Comparison of ENCODE assay signal across 8 mouse cellular contexts in the genomic region with DNA sequence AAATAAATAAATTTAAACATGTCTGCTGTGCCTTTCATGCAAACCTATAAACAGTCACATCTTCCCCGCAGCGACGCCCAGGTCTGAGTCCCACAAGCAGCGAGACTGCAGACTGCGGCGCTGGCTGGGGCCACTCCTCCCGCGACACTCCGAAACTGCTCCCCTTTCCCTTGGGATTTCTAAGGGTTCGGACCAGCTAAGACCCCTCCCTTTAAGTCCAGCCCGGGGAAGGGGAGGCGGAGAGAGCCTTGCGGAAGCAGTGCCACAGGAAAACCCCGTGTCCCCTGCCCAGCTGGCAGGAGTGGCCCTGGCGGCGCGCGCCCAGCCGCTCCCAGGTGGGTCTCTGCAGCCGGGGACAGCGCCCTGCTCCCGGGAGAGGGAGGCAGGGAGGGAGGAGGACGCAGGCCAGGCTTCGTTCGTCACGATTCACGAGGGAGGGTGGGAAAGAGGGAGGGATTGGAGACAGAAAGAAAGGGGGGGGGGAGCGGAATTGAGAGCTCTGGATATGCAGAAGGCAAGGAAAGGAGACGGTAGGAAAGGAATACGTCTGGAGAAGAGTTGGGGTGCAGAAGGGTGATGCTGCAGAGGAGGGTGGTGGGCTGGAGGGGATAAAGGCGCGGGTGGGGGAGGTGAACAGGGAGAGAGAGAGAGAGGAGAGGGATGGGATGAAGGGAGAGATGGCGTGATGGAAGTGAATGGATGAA. TPM values are rescaled to one million over a fixed set of nuclear protein-coding genes. Genes with fewer than 3 reads are reported as not detected.
DNase-seq lines count a peak whose midpoint lies in the region; ATAC-seq and TF ChIP-seq lines count a peak whose summit lies in the region.

No protein-coding gene starts in this region.

- H3K27ac ChIP-seq in lung, postnatal 0 days (ENCODE audit: low read length) = peak overlapping the region; percentile 84

- WGBS in lung, postnatal 0 days = under 1% methylated on average over 32 of the region's 33 CpGs

- peak overlapping the region; percentile 75 for H3K4me3 ChIP-seq in lung, postnatal 0 days (ENCODE audit: low read depth, low read length)

- H3K4me2 ChIP-seq in lung, postnatal 0 days (replicated peaks; ENCODE audit: low read depth, low read length) = peak overlapping the region; percentile 89

- peak; percentile 8 to 29; a peak in 1 of 4 replicates for ATAC-seq in hematopoietic stem cell, adult 5-6 weeks (replicated peaks in 1 of 2; ENCODE audit: insufficient read depth in 1 of 2, low FRiP score in 2 of 2, low TSS enrichment in 1 of 2, low read depth in 1 of 2, poor library complexity in 2 of 2, severe bottlenecking in 2 of 2)
- peak; percentile 25 for ATAC-seq in lung, postnatal 0 days

- TF ChIP-seq EP300 in lung, postnatal 0 days (IDR thresholded peaks at IDR 0.05) = no peak

- no peak; the same call in 1 of the 2 replicates for TF ChIP-seq CTCF in lung, postnatal 0 days (IDR thresholded peaks at IDR 0.05)

- DNase-seq in T-cell, adult 2 months (ENCODE audit: low spot score) = peak; percentile 25
- peak; percentile 80 for DNase-seq in cerebellum, adult 8-10 months
- peak; percentile 39 for DNase-seq in forelimb bud, embryonic 11.5 days (ENCODE audit: low read depth, low spot score)
- peak; percentile 74 for DNase-seq in layer of hippocampus, adult 9-11 months
- DNase-seq in lung, postnatal 0 days (ENCODE audit: low spot score) = peak; percentile 84
- DNase-seq in retina, adult 2 months (ENCODE audit: low read depth, low spot score) = peak; percentile 64
- peak; percentile 49 for DNase-seq in yolk sac, embryonic 10.5 days (ENCODE audit: low spot score)

- H3K4me1 ChIP-seq in lung, postnatal 0 days (ENCODE audit: insufficient read depth, low read depth, low read length) = no peaks in the 10 kb centered on the region

- H3K27me3 ChIP-seq in lung, postnatal 0 days (replicated peaks; ENCODE audit: insufficient read depth, low read length) = no peaks in the 10 kb centered on the region

- H3K36me3 ChIP-seq in lung, postnatal 0 days (ENCODE audit: insufficient read depth, low read length) = no peaks in the 10 kb centered on the region

- H3K9me3 ChIP-seq in lung, postnatal 0 days (ENCODE audit: low read length) = no peaks in the 10 kb centered on the region

- H3K9ac ChIP-seq in lung, postnatal 0 days (replicated peaks; ENCODE audit: low read depth) = peak overlapping the region; percentile 54

RNA-seq across cellular contexts. Expression of a gene that starts 0.8 kb away (rescaled TPM):
- total RNA-seq in hematopoietic stem cell, adult 5-6 weeks (2017) = 5.2 and 6.2 TPM in 2 replicates
- 22.2 and 22.4 TPM in 2 replicates for polyA plus RNA-seq in lung, postnatal 0 days (2015; fragmentation: Nextera tagmentation; extraction: Ambion mirVana)

RNA-seq across cellular contexts. Expression of a gene that starts 29.7 kb away (rescaled TPM):
- total RNA-seq in hematopoietic stem cell, adult 5-6 weeks (2017) = 26.5 and 33.9 TPM in 2 replicates
- polyA plus RNA-seq in lung, postnatal 0 days (2015; fragmentation: Nextera tagmentation; extraction: Ambion mirVana) = 121 and 150 TPM in 2 replicates

Comparison
In these comparisons a context has a peak if more than half of its experiments do, and no peak if none do; other contexts are left out.
1. Peak in every context shown above with its lines: DNase-seq, ATAC-seq, H3K4me3 ChIP-seq and H3K27ac ChIP-seq.
2. DNase-seq: peak in every context shown above with its lines; median percentile 84 in lung, postnatal 0 days; 80 in cerebellum, adult 8-10 months; 74 in layer of hippocampus, adult 9-11 months; 64 in retina, adult 2 months; 49 in yolk sac, embryonic 10.5 days; 39 in forelimb bud, embryonic 11.5 days; 25 in T-cell, adult 2 months.